Mouse (Mus musculus) olfactory bulb, adult 2 months (tissue): ENCODE data around the gene Numa1.

Experiments used
- CTCF ChIP-seq: fragments of 200-500 bp; IDR thresholded peaks from 2 replicates; pipeline ENCODE4 v1.5.1; 2012; ENCODE audit warnings: low read depth, mild to moderate bottlenecking, low read length, moderate library complexity; ENCODE audit not compliant: insufficient read depth
- POLR2A ChIP-seq: fragments of 200-500 bp; IDR thresholded peaks from 2 replicates; pipeline ENCODE4 v1.6.1; 2012; ENCODE audit warnings: mild to moderate bottlenecking, low read depth, low read length, moderate library complexity; ENCODE audit not compliant: insufficient read depth

DNA sequence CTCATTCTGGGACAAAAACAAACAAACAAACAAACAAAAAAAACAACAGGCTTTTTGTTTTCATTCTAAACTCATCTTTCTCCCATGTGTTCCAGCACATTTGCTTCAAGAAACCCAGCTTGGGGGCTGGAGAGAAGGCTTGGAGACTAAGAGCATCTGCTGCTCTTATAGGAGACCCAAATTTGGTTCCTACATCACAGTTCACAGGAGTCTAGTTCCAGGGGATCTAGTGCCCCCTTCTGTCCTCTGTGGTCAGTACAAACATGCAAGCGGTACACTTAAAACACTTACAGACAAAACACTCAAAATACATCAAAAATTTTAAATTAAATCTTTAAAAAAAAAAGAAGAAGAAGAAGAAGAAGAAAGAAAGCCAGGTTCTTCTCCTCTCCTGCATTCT, 101.0 kb downstream of the Numa1 start:
- no peak for TF ChIP-seq POLR2A
- no peak for TF ChIP-seq CTCF
